Mouse (Mus musculus) olfactory bulb, adult 2 months (tissue): ENCODE measurements at regions not wholly inside any gene's neighbourhood (a gene's known extent, or its start where the extent isn't known, plus 50 kb on each side); places are given as distances from the start of the nearest gene placed in this dataset.

Experiments used
- CTCF ChIP-seq: fragments of 200-500 bp; IDR thresholded peaks from 2 replicates; pipeline ENCODE4 v1.5.1; 2012; ENCODE audit warnings: low read depth, mild to moderate bottlenecking, low read length, moderate library complexity; ENCODE audit not compliant: insufficient read depth
- POLR2A ChIP-seq: fragments of 200-500 bp; IDR thresholded peaks from 2 replicates; pipeline ENCODE4 v1.6.1; 2012; ENCODE audit warnings: mild to moderate bottlenecking, low read depth, low read length, moderate library complexity; ENCODE audit not compliant: insufficient read depth

GRCm38 (mm10) chr8:35300359-35300758, 465.2 kb upstream of the Gm19410 start:
- no peak for TF ChIP-seq CTCF
- TF ChIP-seq POLR2A, result no peak
